13 mouse cellular contexts compared by ENCODE assay signal in the genomic region with DNA sequence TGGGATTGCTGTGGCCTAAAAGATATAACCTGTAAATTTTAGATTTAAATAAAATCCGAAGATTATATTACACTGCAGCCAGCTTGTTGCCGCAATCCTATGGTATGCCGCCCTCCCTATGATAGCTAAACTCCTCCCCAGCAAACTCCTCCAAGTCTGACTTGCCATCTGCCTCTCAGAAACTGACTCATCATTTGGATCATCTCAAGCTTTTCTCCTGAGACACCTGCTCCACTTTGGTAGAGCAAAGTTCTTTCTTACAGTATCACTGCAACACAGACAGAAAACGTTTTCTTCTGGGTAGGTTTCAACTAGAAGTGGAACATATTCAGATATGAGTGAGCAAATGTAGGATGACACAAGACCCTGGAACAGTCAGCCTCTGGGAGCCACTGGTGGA. TPM values are rescaled to one million over a fixed set of nuclear protein-coding genes. Genes with fewer than 3 reads are reported as not detected.
DNase-seq lines count a peak whose midpoint lies in the region.
"Had no signal": no experiment of that assay in that cellular context is flagged by ENCODE, and none has a peak within 500 bp of the region (broad histone marks: within the 10 kb centered on the region; RNA-seq: fewer than 3 reads in every experiment).

No protein-coding gene starts in this region.

- DNase-seq in frontal cortex, adult 2 months (ENCODE audit: extremely low spot score in 1 of 2, low spot score in 1 of 2), result peak; percentile 69 to 83
- no peak for DNase-seq in frontal cortex, postnatal 10 days (ENCODE audit: low spot score in 2 of 2)
- DNase-seq in right cerebral cortex, adult 18-20 months, result peak; percentile 67
- no peak for DNase-seq in right cerebral cortex, postnatal 4 days
- peak; percentile 29 to 35 for DNase-seq in left cerebral cortex, postnatal 36 days (ENCODE audit: low spot score in 2 of 2)
- no peak for DNase-seq in adrenal gland, adult 18-20 months (ENCODE audit: low spot score in 2 of 2)
- no peak for DNase-seq in c-Kit-positive CD71-positive TER-119-positive erythroid progenitor cells, embryonic 14.5 days (ENCODE audit: low spot score)
- DNase-seq: adrenal gland, postnatal 25 days; cerebellum, adult 11 months; cerebellum, adult 9-11 months; kidney, adult 2 months; thymus, adult 2 months; thymus, postnatal 4 days had no signal

- intact Hi-C loops in left cerebral cortex, postnatal 36 days (cut with DNase I), result loop anchor here (5.0 kb wide), 1 partner anchor 37 kb away; no protein-coding TSS in a partner anchor

RNA-seq across cellular contexts. Expression of gene Nxt1, which starts 37.9 kb away (rescaled TPM):
- polyA plus RNA-seq in frontal cortex, adult 2 months (2012; rRNA removed), result 22.0 and 24.7 TPM in 2 replicates
- total RNA-seq in left cerebral cortex, postnatal 36 days (2021), result 10 to 100 TPM; 11.5 to 11.9 TPM
- 10 to 100 TPM; 17.9 TPM for total RNA-seq in adrenal gland, adult 18-20 months (2021)

RNA-seq across cellular contexts. Expression of gene Gzf1, which starts 46.4 kb away (rescaled TPM):
- polyA plus RNA-seq in frontal cortex, adult 2 months (2012; rRNA removed), result 19.3 and 20.1 TPM in 2 replicates
- 10 to 100 TPM; 27.6 to 28.1 TPM for total RNA-seq in left cerebral cortex, postnatal 36 days (2021)
- 10 to 100 TPM; 29.7 to 30.4 TPM for total RNA-seq in adrenal gland, adult 18-20 months (2021)

Comparison
In these comparisons a context has a peak if more than half of its experiments do, and no peak if none do; other contexts are left out.
1. DNase-seq: peak in frontal cortex, adult 2 months (2 of 2), right cerebral cortex, adult 18-20 months (single experiment) and left cerebral cortex, postnatal 36 days (2 of 2); none in frontal cortex, postnatal 10 days (0 of 2), right cerebral cortex, postnatal 4 days (single experiment), adrenal gland, adult 18-20 months (0 of 2) and c-Kit-positive CD71-positive TER-119-positive erythroid progenitor cells, embryonic 14.5 days (single experiment).